Mouse (Mus musculus) midbrain, postnatal 0 days (tissue): ENCODE results near the gene Golt1b. TPM values are rescaled to one million over a fixed set of nuclear protein-coding genes. Genes with fewer than 3 reads are reported as not detected.

Source experiments
- ATAC-seq: fragments of 200-750 bp; cut with Nextera tagmentation; 2 replicates; pipeline ENCODE4 v1.8.0; 2017; ENCODE audit warnings: moderate number of reproducible peaks, mild to moderate bottlenecking, moderate TSS enrichment, moderate library complexity; ENCODE audit not compliant: low FRiP score
- DNase-seq: peaks from one replicate; pipeline ENCODE4 v3.0.0-alpha.2; 2015; ENCODE audit warnings: low spot score
- H3K27ac ChIP-seq: fragments of 300-500 bp; sonication (generic); 2 replicates; pipeline ENCODE4 v1.5.1; 2014; ENCODE audit warnings: low read depth, mild to moderate bottlenecking, low read length, mixed read lengths
- H3K27me3 ChIP-seq: fragments of 300-500 bp; sonication (generic); 2 replicates; pipeline ENCODE4 v1.6.1; 2014; ENCODE audit warnings: low read length, control low read depth, mixed read lengths; ENCODE audit not compliant: insufficient read depth
- H3K36me3 ChIP-seq: fragments of 300-500 bp; sonication (generic); 2 replicates; pipeline ENCODE4 v1.6.1; 2014; ENCODE audit warnings: low read length, control low read depth, mixed read lengths; ENCODE audit not compliant: insufficient read depth
- H3K4me1 ChIP-seq: fragments of 300-500 bp; sonication (generic); 2 replicates; pipeline ENCODE4 v1.6.1; 2014; ENCODE audit warnings: mild to moderate bottlenecking, control low read depth, antibody characterized with exemption, low read length, mixed read lengths; ENCODE audit not compliant: insufficient read depth
- H3K4me2 ChIP-seq: fragments of 300-500 bp; sonication (generic); 2 replicates; pipeline ENCODE4 v1.6.1; 2014; ENCODE audit warnings: low read depth, mild to moderate bottlenecking, low read length, mixed read lengths; ENCODE audit not compliant: poor library complexity, severe bottlenecking
- H3K4me3 ChIP-seq: fragments of 300-500 bp; sonication (generic); 2 replicates; pipeline ENCODE4 v1.5.1; 2014; ENCODE audit warnings: low read depth, mild to moderate bottlenecking, low read length, moderate library complexity
- H3K9ac ChIP-seq: fragments of 300-500 bp; sonication (generic); replicated peaks from 2 replicates; pipeline ENCODE4 v1.6.1; 2014; ENCODE audit warnings: mild to moderate bottlenecking, low read length, moderate library complexity, mixed read lengths; ENCODE audit not compliant: poor library complexity, severe bottlenecking
- H3K9me3 ChIP-seq: fragments of 300-500 bp; sonication (generic); 2 replicates; pipeline ENCODE4 v1.6.1; 2016; ENCODE audit warnings: low read length, control low read depth
- CTCF ChIP-seq: IDR thresholded peaks from 2 replicates; pipeline ENCODE4 v1.5.1; 2016; ENCODE audit warnings: antibody characterized with exemption, mild to moderate bottlenecking
- WGBS: fragments of 180-500 bp; shearing (Covaris S2); extraction: QIAGEN DNeasy Blood & Tissue Kit; methylation state at CpG from one replicate; pipeline ENCODE4 v1.1.7; 2014; 5-methylcytosine and 5-hydroxymethylcytosine counted together
- polyA plus RNA-seq: library from polyadenylated mRNA; unstranded; fragments of >200 nt; fragmentation: Nextera tagmentation; extraction: Ambion mirVana; gene quantifications from 2 replicates; pipeline ENCODE4 v1.2.1, GENCODE M21; 2015
- total RNA-seq: library from RNA; depleted of rRNA; stranded (reverse); fragments of >200 nt; gene quantifications from 2 replicates; pipeline ENCODE4 v1.2.3, GENCODE M21; 2014

Gene Golt1b
- total and polyA plus RNA-seq, 2 experiments from 2014 or later: 52.9 to 74.6 TPM

DNA sequence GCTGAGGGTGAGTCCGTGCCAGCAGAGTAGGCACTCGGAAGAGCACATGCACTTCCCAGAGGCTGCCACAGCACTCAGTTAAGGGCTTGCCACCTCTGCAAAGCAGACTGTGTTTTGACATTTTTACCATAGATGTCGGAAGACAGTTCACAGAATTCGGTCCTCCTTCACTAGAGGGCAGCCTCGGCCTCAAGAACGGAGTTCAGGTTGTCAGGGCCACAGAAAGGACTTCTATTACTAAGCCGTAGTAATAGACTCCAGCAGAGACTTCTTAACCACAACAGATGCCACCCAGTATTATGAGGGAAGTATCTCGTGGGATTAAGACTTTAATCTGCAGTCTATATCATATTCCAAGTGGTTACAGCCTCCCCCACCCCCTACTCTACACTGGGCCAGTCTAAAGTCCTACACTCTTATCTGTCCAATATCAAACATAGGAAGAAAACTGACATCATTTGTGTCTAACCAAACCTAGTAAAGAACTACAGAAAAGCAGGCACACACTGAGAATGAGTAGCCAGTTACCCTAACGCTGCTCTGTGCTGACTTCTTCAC lies 23.9 kb upstream of the Golt1b start:
- Histone ChIP-seq H3K4me2 (no peak overlapping the region), H3K27me3 (no peaks in the 10 kb centered on the region), H3K9me3 (no peaks in the 10 kb centered on the region), H3K9ac (no peak overlapping the region), H3K36me3 (peaks cover 59% of the 10 kb centered on the region), H3K4me1 (no peaks in the 10 kb centered on the region), H3K4me3 (no peak overlapping the region), H3K27ac (no peak overlapping the region)
- 63% methylated on average over 9 of the region's 9 CpGs for WGBS
- DNase-seq: peak; percentile 51
- TF ChIP-seq CTCF: peak; percentile 59
- no peak for ATAC-seq

DNA sequence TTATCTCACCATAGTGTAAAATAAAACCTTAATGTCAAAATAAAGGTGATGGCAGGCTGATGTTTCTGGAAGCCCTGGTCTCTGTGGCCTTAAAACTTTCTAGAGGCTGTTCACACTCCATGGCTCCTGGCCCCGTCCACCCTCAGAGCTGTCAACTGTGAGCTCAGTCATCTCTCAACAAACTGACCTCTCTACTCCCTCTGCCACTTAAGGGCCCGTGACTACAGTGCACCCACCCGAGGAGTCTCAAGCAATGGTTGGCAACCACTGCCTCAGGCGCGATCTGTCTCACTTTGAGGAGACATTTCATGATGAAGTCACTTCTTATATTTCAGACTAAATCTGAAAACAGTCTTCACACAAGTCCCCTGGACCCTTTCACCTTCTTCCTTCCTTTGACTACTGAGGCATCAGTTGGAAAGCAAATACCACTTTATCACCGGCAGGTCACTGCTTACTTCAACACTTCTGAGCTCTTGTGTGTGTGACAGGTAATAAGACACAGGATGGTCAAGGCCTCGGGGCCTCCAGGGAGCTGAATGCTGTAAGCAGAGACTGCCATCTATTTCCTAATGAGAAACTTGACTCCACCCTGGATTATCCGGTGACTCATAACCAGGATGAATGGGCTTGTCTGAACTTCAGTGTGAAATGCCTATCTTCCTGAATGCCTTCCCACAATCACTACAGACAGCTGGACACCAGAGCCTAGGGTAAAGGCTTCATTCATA lies 21.1 kb upstream of the Golt1b start:
- TF ChIP-seq CTCF: no peak
- ATAC-seq (no peak), DNase-seq (no peak)
- Histone ChIP-seq H3K4me1 (no peaks in the 10 kb centered on the region), H3K36me3 (peaks cover 54% of the 10 kb centered on the region; the same call in 1 of the 2 replicates), H3K4me2 (no peak overlapping the region), H3K27me3 (no peaks in the 10 kb centered on the region), H3K9me3 (no peaks in the 10 kb centered on the region), H3K27ac (no peak overlapping the region), H3K4me3 (no peak overlapping the region), H3K9ac (no peak overlapping the region)
- 89% methylated on average over 8 of the region's 8 CpGs for WGBS

- WGBS: 93% methylated on average over 10 of the region's 10 CpGs
- no peak for DNase-seq
- Histone ChIP-seq H3K9me3 (no peaks in the 10 kb centered on the region), H3K36me3 (peaks cover 51% of the 10 kb centered on the region; the same call in 1 of the 2 replicates), H3K27ac (no peak overlapping the region), H3K9ac (no peak overlapping the region), H3K27me3 (no peaks in the 10 kb centered on the region), H3K4me3 (no peak overlapping the region), H3K4me2 (no peak overlapping the region), H3K4me1 (no peaks in the 10 kb centered on the region)
- TF ChIP-seq CTCF: no peak
- no peak for ATAC-seq
Observed at GRCm38 (mm10) chr6:142366473-142367018, 20.5 kb upstream of the Golt1b start.

DNA sequence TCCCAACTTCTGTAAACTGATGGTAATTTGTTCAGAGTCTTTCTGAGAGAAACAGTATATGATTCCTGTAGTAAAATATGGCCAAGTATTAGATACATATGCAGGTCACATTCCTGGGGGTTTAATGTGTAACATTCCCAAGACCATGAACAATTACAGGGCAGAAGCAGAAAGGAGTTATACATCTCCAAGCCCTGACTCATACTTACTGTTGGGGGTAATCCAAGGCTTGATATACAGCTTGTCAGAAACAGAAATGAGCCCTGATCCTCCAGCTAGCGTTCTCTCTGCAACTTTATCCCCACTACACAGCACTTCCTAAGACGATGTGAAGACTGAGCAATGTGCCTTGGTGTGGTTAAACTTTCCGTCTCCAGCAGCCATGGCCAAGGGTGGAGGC lies 19.5 kb upstream of the Golt1b start:
- Histone ChIP-seq H3K27ac (no peak overlapping the region), H3K9ac (no peak overlapping the region), H3K9me3 (no peaks in the 10 kb centered on the region), H3K27me3 (no peaks in the 10 kb centered on the region), H3K4me2 (no peak overlapping the region), H3K4me1 (no peaks in the 10 kb centered on the region), H3K4me3 (no peak overlapping the region), H3K36me3 (peaks cover 51% of the 10 kb centered on the region)
- WGBS: 92% methylated on average over 3 of the region's 3 CpGs
- ATAC-seq (no peak), DNase-seq (no peak)
- no peak for TF ChIP-seq CTCF

- ATAC-seq (no peak), DNase-seq (no peak)
- Histone ChIP-seq H3K9me3 (no peaks in the 10 kb centered on the region), H3K36me3 (peaks cover 54% of the 10 kb centered on the region), H3K27me3 (no peaks in the 10 kb centered on the region), H3K4me2 (no peak overlapping the region), H3K4me3 (no peak overlapping the region), H3K9ac (no peak overlapping the region), H3K27ac (no peak overlapping the region), H3K4me1 (no peaks in the 10 kb centered on the region)
- no peak for TF ChIP-seq CTCF
- WGBS: 95% methylated on average over 3 of the region's 3 CpGs
Observed at GRCm38 (mm10) chr6:142369568-142369967, 17.5 kb upstream of the Golt1b start.

DNA sequence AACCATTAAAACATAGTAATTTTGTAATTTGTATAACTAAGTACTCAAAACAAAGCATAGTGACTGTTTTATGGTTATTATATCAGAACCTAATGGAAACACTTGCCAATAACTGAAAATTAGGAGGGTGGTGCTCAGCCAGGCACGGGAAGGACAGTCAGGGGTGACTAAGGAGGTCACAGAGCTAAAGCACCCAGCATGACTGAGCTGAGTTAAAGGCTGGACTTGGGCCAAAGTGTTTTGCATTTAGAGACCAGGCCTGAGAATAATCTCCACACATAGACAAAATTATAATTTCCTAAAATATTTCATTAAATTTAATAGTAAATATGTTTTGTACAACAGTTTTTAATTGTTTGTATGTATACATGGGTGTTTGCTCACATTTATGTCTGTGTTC lies 9.9 kb upstream of the Golt1b start:
- Histone ChIP-seq H3K27me3 (no peaks in the 10 kb centered on the region), H3K9me3 (no peaks in the 10 kb centered on the region), H3K4me2 (no peak overlapping the region), H3K36me3 (peaks cover 31% of the 10 kb centered on the region), H3K27ac (no peak overlapping the region), H3K4me3 (no peak overlapping the region), H3K4me1 (no peaks in the 10 kb centered on the region), H3K9ac (no peak overlapping the region)
- DNase-seq (no peak), ATAC-seq (no peak)
- TF ChIP-seq CTCF: no peak
- 57% methylated on average over 1 of the region's 1 CpGs for WGBS
